Mouse (Mus musculus) inflammation-experienced regulatory T-cells, adult 6 months (primary cell): ENCODE results near the gene Prcp. TPM values are rescaled to one million over a fixed set of nuclear protein-coding genes. Genes with fewer than 3 reads are reported as not detected.
"Not testable (repeated sequence)": the region's sequence is repeated elsewhere in the genome, so short reads cannot be mapped to it uniquely, and the experiment has no call there.

ENCODE experiments used
- ATAC-seq: one replicate; pipeline ENCODE4 v1.8.0; 2017
- polyA plus RNA-seq, 3 experiments: library from polyadenylated mRNA; unstranded; fragments of 100-300 nt; shearing (Covaris generic); gene quantifications; one replicate each; pipeline ENCODE4 v1.2.1; 2017

Prcp gene
- polyA plus RNA-seq, 3 experiments from 2014 or later = 17.7 to 28.8 (median 26.7) TPM

GRCm38 (mm10) chr7:92890618-92891230, 16.5 kb downstream of the Prcp start:
- ATAC-seq = no peak

GRCm38 (mm10) chr7:92893478-92893877, 19.2 kb downstream of the Prcp start:
- peak; percentile 63 for ATAC-seq

- no peak for ATAC-seq
These were observed 21.8 kb downstream of the Prcp start for GRCm38 (mm10) chr7:92896036-92896435.

- no peak for ATAC-seq
These were observed 22.8 kb downstream of the Prcp start for GRCm38 (mm10) chr7:92897021-92897420.

- ATAC-seq = peak; percentile 98
These were observed 29.2 kb downstream of the Prcp start for GRCm38 (mm10) chr7:92903360-92904038.

GRCm38 (mm10) chr7:92904285-92904684, 30.0 kb downstream of the Prcp start:
- not testable (repeated sequence) for ATAC-seq

- no peak for ATAC-seq
These were observed 46.0 kb downstream of the Prcp start for GRCm38 (mm10) chr7:92920172-92920856.

- ATAC-seq = no peak
These were observed 46.5 kb downstream of the Prcp start for GRCm38 (mm10) chr7:92920857-92921172.

- no peak for ATAC-seq
These were observed 58.5 kb downstream of the Prcp start for GRCm38 (mm10) chr7:92932792-92933191.

- not testable (repeated sequence) for ATAC-seq
These were observed 59.2 kb downstream of the Prcp start for GRCm38 (mm10) chr7:92933308-92933948.

GRCm38 (mm10) chr7:92936747-92937146, 62.5 kb downstream of the Prcp start:
- ATAC-seq = no peak

- no peak for ATAC-seq
These were observed 63.7 kb downstream of the Prcp start for GRCm38 (mm10) chr7:92937955-92938354.

GRCm38 (mm10) chr7:92939776-92940175, 65.5 kb downstream of the Prcp start:
- no peak for ATAC-seq

- no peak for ATAC-seq
These were observed 76.5 kb downstream of the Prcp start for GRCm38 (mm10) chr7:92950775-92951174.

- ATAC-seq = no peak
These were observed 77.9 kb downstream of the Prcp start for GRCm38 (mm10) chr7:92952210-92952609.

- no peak for ATAC-seq
These were observed 85.5 kb downstream of the Prcp start for GRCm38 (mm10) chr7:92959758-92960157.

- ATAC-seq = no peak
These were observed 87.6 kb downstream of the Prcp start for GRCm38 (mm10) chr7:92961876-92962275.

GRCm38 (mm10) chr7:92964754-92965501, 90.7 kb downstream of the Prcp start:
- ATAC-seq = peak; percentile 43

- no peak for ATAC-seq
These were observed 93.3 kb downstream of the Prcp start for GRCm38 (mm10) chr7:92967381-92968127.

- ATAC-seq = no peak
These were observed 103.2 kb downstream of the Prcp start for GRCm38 (mm10) chr7:92977429-92977828.

- no peak for ATAC-seq
These were observed 104.0 kb downstream of the Prcp start for GRCm38 (mm10) chr7:92978225-92978624.

GRCm38 (mm10) chr7:92978720-92979119, 104.5 kb downstream of the Prcp start:
- ATAC-seq = not testable (repeated sequence)
